Mouse (Mus musculus): ENCODE measurements around the gene Stxbp5l.

- TF ChIP-seq CTCF (IDR thresholded peaks at IDR 0.05; ENCODE audit: control insufficient read depth, insufficient read depth, low read length) (no peak), POLR2A (IDR thresholded peaks at IDR 0.05; ENCODE audit: borderline replicate concordance, control insufficient read depth, low read depth, low read length) (no peak)
Observed at GRCm38 (mm10) chr16:37363958-37364357, 20.8 kb downstream of the Stxbp5l start.
